Mouse (Mus musculus) forebrain, postnatal 0 days (tissue): ENCODE data around the gene Mad2l1bp. TPM values are rescaled to one million over a fixed set of nuclear protein-coding genes. Genes with fewer than 3 reads are reported as not detected.

Experiments
- ATAC-seq: fragments of 200-750 bp; cut with Nextera tagmentation; 2 replicates; pipeline ENCODE4 v1.8.0; 2017; ENCODE audit warnings: mild to moderate bottlenecking, moderate library complexity
- DNase-seq: peaks from one replicate; pipeline ENCODE4 v3.0.0-alpha.2; 2015
- H3K27ac ChIP-seq: fragments of 300-500 bp; sonication (generic); 2 replicates; pipeline ENCODE4 v1.5.1; 2014; ENCODE audit warnings: low read depth, mild to moderate bottlenecking, antibody characterized with exemption, low read length, moderate library complexity, mixed read lengths
- H3K27me3 ChIP-seq: fragments of 300-500 bp; sonication (generic); 2 replicates; pipeline ENCODE4 v1.6.1; 2014; ENCODE audit warnings: mild to moderate bottlenecking, low read length, mixed read lengths; ENCODE audit not compliant: insufficient read depth
- H3K36me3 ChIP-seq: fragments of 300-500 bp; sonication (generic); 2 replicates; pipeline ENCODE4 v1.6.1; 2014; ENCODE audit warnings: mild to moderate bottlenecking, moderate library complexity; ENCODE audit not compliant: insufficient read depth
- H3K4me1 ChIP-seq: fragments of 300-500 bp; sonication (generic); 2 replicates; pipeline ENCODE4 v1.6.1; 2014; ENCODE audit warnings: antibody characterized with exemption; ENCODE audit not compliant: insufficient read depth
- H3K4me2 ChIP-seq: fragments of 300-500 bp; sonication (generic); 2 replicates; pipeline ENCODE4 v1.6.1; 2014; ENCODE audit warnings: low read depth, mild to moderate bottlenecking, moderate library complexity
- H3K4me3 ChIP-seq: fragments of 300-500 bp; sonication (generic); 2 replicates; pipeline ENCODE4 v1.5.1; 2014; ENCODE audit warnings: low read depth, low read length, mixed read lengths
- H3K9ac ChIP-seq: fragments of 300-500 bp; sonication (generic); 2 replicates; pipeline ENCODE4 v1.6.1; 2014; ENCODE audit warnings: mild to moderate bottlenecking
- H3K9me3 ChIP-seq: fragments of 300-500 bp; sonication (generic); 2 replicates; pipeline ENCODE4 v1.6.1; 2016; ENCODE audit warnings: low read length
- CTCF ChIP-seq: sonication (generic); IDR thresholded peaks from 2 replicates; pipeline ENCODE4 v1.5.1; 2016; ENCODE audit warnings: antibody characterized with exemption, control low read depth, low read depth
- WGBS: fragments of 180-500 bp; shearing (Covaris S2); extraction: QIAGEN DNeasy Blood & Tissue Kit; methylation state at CpG from one replicate; pipeline ENCODE4 v1.1.7; 2014; 5-methylcytosine and 5-hydroxymethylcytosine counted together
- polyA plus RNA-seq: library from polyadenylated mRNA; unstranded; fragments of >200 nt; fragmentation: Nextera tagmentation; extraction: Ambion mirVana; gene quantifications from 2 replicates; pipeline ENCODE4 v1.2.1, GENCODE M21; 2015
- total RNA-seq: library from RNA; depleted of rRNA; stranded (reverse); fragments of >200 nt; gene quantifications from 2 replicates; pipeline ENCODE4 v1.2.3, GENCODE M21; 2014

Gene Mad2l1bp
- total and polyA plus RNA-seq, 2 experiments from 2014 or later = 11.6 to 21.7 TPM

DNA sequence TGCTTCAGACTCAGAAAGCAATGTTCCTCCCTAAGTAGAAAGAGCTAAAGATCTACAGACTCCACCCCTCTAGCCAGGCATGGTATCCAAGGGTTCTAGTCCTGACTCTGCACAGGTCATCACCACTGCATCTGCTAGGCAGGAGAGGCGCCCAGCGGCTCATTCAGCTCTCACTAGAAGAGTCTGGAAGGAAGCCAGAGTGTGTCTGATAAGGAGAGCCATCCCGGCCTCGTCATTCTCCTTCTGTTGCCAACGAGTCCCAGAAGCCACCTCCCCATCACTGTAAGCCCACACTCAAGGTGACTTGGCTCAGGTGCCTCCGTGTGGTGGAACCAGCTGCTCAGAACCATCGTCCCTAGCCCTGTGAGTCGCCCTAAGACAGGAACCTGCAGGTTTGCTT lies 20.5 kb downstream of the Mad2l1bp start:
- Histone ChIP-seq H3K27me3 (no peaks in the 10 kb centered on the region), H3K4me3 (no peak overlapping the region), H3K4me2 (no peak overlapping the region), H3K27ac (no peak overlapping the region), H3K9me3 (no peaks in the 10 kb centered on the region), H3K36me3 (peaks cover 34% of the 10 kb centered on the region), H3K9ac (no peak overlapping the region), H3K4me1 (no peaks in the 10 kb centered on the region)
- ATAC-seq = no peak
- no peak for TF ChIP-seq CTCF
- WGBS = 66% methylated on average over 8 of the region's 8 CpGs
- no peak for DNase-seq

DNA sequence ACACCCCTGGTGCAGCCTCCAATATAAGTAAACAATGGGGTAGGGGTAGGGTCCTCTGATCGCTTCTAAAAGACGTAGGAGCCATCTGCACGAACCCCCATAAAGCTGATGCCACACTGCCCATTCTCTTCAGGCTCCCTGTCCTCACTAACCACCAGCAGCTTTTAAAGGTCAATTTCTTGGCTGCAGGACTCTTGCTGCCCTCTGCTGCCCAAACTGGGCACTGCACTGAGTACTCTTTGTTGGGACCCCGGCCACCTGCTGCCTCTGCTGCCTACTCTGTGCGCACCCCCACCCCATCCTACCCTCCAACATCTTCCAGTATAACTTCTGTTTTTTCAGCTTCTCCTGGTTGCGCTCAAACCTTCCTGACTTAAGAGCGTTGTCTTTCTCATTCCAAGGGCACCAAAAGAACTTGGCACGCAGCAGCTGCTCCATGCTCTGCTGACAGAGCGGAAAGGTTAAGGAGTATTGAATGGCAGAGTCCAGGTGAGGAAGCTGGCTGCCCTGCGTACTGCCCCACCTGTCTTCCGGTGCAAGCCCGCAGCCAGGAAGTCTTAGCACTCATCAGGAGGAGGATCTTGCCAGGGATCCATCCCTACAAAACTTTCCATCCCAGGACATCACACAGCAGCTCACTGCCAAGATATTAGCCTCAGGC lies 21.2 kb downstream of the Mad2l1bp start:
- no peaks in the 10 kb centered on the region for H3K27me3 ChIP-seq
- no peaks in the 10 kb centered on the region for H3K4me1 ChIP-seq
- whole genome bisulfite sequencing = 19% methylated on average over 12 of the region's 12 CpGs
- DNase-seq (peak; percentile 68), ATAC-seq (peak; percentile 59)
- peak; percentile 87 for TF ChIP-seq CTCF
- H3K9me3 ChIP-seq = no peaks in the 10 kb centered on the region
- H3K4me2 ChIP-seq = no peak overlapping the region
- no peak overlapping the region for H3K4me3 ChIP-seq
- no peak overlapping the region for H3K9ac ChIP-seq
- H3K36me3 ChIP-seq = peaks cover 41% of the 10 kb centered on the region
- H3K27ac ChIP-seq = no peak overlapping the region

DNA sequence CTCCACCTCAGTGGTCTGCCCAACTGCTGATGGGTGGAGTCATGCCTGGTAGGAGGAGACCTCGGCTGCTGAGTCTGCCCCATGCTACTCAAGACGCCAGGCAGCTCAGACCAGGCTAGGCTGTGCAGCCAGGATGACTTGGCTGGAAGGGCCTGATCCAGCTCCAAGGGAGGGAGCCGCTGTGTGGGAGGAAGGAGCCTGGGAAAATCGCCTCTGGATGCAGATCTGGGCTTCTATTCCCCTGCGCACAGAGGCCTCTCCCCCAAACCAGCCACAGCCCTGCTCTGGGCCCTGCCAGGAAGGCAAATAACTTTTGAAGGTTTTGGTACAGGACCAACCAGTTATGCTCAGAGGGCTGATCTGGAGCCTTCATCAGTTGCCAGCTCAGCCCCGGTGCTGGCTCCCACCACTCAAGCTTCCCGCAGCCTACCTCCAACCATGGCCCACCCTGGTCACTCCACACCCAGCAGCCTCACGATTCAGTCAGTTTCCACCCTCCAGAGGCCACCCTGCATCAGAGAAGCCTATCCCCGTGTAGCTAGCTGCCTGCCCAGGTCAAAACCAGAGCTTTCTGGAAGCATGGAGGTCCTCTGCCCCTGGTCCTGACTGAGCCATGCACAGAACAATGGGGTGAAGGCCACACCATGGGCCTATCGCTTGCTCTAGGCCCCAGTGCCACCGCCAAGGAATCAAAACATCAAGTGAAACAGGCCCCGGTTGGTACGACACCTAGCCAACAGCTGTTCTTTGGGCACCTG lies 23.4 kb downstream of the Mad2l1bp start:
- Histone ChIP-seq H3K4me1 (no peaks in the 10 kb centered on the region), H3K9me3 (no peaks in the 10 kb centered on the region), H3K36me3 (peaks cover 53% of the 10 kb centered on the region), H3K4me3 (no peak overlapping the region), H3K9ac (no peak overlapping the region), H3K27ac (no peak overlapping the region), H3K4me2 (no peak overlapping the region), H3K27me3 (no peaks in the 10 kb centered on the region)
- peak; percentile 34; the same call in 1 of the 2 replicates for ATAC-seq
- WGBS = 73% methylated on average over 13 of the region's 13 CpGs
- TF ChIP-seq CTCF = no peak
- no peak for DNase-seq

DNA sequence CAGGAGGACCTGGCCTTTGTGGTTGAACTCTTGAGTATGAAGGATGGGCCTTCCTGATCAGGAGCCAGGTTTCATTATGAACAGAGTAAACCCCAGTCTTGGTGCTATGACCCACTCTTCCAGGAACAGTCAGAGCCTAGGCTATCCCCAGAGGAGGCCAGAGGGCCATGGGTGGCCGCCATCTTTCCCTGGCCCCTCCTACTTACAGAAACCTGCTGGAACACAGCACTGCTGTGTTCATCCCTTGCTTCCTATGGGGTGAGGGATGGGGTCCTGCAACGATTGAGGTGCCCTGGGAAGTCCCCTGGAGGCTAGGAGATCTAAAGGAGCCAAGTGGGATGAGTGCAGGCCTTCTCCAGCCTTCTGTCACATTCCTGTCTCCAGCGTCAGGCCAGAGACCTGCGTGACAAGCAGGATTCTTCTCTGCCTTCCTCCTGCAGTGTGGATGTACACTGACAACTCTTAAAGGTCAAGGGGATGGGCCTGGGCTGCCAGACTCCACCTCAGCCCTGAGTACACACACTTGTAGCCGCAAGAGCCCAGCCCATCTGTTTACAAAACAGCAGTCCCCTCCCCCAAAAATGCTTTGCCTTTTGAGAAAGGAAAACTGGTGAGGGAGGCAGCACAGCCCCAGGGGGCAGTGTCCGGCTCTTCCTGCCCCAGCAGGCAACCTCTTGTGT lies 25.4 kb downstream of the Mad2l1bp start:
- H3K9me3 ChIP-seq = no peaks in the 10 kb centered on the region
- peaks cover 69% of the 10 kb centered on the region for H3K36me3 ChIP-seq
- no peak overlapping the region for H3K4me3 ChIP-seq
- no peak for DNase-seq
- H3K9ac ChIP-seq = no peak overlapping the region
- no peak for ATAC-seq
- H3K4me2 ChIP-seq = no peak overlapping the region
- no peak for TF ChIP-seq CTCF
- H3K27ac ChIP-seq = no peak overlapping the region
- no peaks in the 10 kb centered on the region for H3K4me1 ChIP-seq
- 84% methylated on average over 6 of the region's 6 CpGs for WGBS
- H3K27me3 ChIP-seq = no peaks in the 10 kb centered on the region

DNA sequence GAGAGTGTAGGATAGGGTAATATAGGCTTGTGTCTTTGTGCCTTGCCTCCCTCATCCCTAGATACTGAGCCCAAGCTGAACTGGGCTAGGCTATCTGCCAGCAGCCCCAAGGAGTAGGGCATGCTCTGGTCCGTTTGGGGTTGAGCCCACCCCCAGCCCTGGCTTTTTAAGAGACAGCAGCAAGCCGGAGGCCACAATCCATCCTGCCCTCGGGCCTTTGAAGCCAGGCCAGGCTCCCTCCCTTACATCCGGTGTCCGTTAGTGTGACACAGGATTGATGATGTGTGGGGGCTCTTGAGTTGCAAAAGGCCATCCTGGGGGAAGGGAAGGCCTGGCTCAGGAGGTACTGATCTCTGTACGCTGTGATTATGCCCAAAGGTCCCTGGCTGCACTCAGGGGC lies 26.7 kb downstream of the Mad2l1bp start:
- no peak for ATAC-seq
- no peak overlapping the region for H3K9ac ChIP-seq
- no peak for DNase-seq

DNA sequence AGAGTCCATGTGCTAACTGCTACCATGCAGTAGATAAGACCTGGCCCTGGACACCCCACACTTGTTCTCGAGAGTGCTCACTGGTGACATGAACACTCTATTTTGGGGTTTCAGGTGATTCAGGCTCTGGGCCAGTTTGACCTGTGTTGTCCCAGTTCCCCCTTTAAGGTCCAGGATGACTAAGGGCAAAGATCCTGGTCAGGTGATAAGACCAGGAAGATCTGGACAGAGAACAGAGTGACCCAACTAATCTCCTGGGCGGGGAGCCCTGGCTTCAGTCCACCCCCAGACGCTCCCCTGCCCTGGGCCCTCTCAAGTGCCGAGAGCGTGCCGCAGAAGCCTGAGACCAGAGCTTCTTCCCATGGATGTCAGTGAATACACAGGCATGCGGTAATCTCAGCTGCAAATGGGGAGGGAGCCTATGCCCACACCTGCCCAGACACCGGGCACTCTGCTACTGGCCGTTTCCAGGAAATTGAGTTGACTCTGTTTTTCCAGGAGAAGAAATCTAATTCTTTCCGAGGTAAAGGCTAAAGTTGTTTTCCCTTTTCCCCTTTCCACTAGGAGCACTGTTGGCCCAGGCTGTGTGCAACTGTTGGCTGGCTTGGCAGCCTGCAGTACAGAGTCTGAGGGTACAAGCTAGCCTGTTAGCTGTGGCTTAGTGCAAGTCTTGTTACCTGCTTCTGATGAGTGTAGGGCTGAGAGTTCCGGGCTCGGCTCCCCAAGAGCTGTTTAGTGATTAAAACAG lies 29.2 kb downstream of the Mad2l1bp start:
- WGBS = 92% methylated on average over 12 of the region's 12 CpGs
- ATAC-seq (no peak), DNase-seq (no peak)
- Histone ChIP-seq H3K9ac (no peak overlapping the region), H3K4me1 (no peaks in the 10 kb centered on the region), H3K9me3 (no peaks in the 10 kb centered on the region), H3K36me3 (peaks cover 82% of the 10 kb centered on the region), H3K27ac (no peak overlapping the region), H3K4me2 (no peak overlapping the region), H3K27me3 (no peaks in the 10 kb centered on the region), H3K4me3 (no peak overlapping the region)
- TF ChIP-seq CTCF = no peak

More for the DNA sequence above, 26.7 kb downstream of the Mad2l1bp start:
- WGBS = 87% methylated on average over 6 of the region's 6 CpGs
- Histone ChIP-seq H3K4me2 (no peak overlapping the region), H3K4me1 (no peaks in the 10 kb centered on the region), H3K4me3 (no peak overlapping the region), H3K9me3 (no peaks in the 10 kb centered on the region), H3K36me3 (peaks cover 78% of the 10 kb centered on the region), H3K27me3 (no peaks in the 10 kb centered on the region), H3K27ac (no peak overlapping the region)
- no peak for TF ChIP-seq CTCF
